Mouse (Mus musculus) 416B (cell line): ENCODE measurements around the gene Stk38.

Experiments used
- DNase-seq: peaks from one replicate; pipeline ENCODE4 v3.0.0; 2011; ENCODE audit warnings: low read depth

Gene Stk38

GRCm38 (mm10) chr17:28924957-28925595 is 82.7 kb downstream of the Stk38 start:
- DNase-seq: no peak

DNA sequence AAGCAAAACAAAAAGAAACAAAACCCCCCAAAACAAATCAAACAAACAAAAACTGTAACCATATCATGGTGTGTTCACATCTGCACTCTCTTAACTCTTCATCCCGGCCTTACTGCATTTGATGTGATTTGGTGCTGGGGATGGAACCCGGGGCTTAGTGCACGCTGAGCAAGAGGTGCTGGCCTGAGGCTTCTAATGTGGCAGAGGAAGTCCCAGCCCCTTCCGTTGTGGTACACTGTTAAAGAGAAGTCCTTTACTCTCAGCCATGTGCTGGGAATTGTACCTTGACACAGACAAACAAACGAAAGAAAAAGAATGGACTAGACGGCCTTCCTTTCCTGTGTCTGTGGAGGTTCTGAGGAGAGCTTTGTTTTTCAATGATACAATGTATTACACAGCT is 85.7 kb downstream of the Stk38 start:
- peak; percentile 62 for DNase-seq

DNA sequence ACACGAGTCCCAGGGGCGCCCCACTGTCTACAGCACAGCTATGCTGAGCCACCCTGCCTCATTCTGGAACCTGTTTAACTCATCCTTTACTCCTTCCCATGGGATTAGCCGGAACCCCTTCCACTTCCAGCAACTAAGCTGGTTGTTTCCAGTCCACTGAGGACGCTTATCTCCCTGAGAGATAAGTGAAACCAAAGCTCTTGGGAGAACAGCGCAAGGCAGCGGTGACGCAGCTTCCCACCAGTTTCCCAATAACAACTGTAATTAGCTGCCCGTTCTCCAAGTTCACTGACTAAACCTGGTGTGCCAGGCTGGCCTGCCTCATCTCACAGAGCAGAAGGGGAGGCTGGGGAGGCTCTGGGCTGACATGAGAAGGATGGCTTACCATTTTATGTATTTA is 86.7 kb downstream of the Stk38 start:
- peak; percentile 45 for DNase-seq
